Mouse (Mus musculus) liver, embryonic 11.5 days (tissue): ENCODE data around the gene Stard10. TPM values are rescaled to one million over a fixed set of nuclear protein-coding genes. Genes with fewer than 3 reads are reported as not detected.
A peak's percentile ranks its signal among the peaks of the same experiment; 100 is the strongest.

Experiments used
- ATAC-seq: fragments of 200-750 bp; cut with Nextera tagmentation; replicated peaks from 2 replicates; pipeline ENCODE4 v1.8.0; 2017; ENCODE audit warnings: moderate number of reproducible peaks, mild to moderate bottlenecking, moderate TSS enrichment, moderate library complexity; ENCODE audit not compliant: low FRiP score
- DNase-seq: peaks from one replicate; pipeline ENCODE4 v3.0.0-alpha.2; 2017; ENCODE audit warnings: low spot score
- H3K27ac ChIP-seq: fragments of 300-500 bp; sonication (generic); 2 replicates; pipeline ENCODE4 v1.5.1; 2014; ENCODE audit warnings: mild to moderate bottlenecking, low read depth, low read length, control low read depth
- H3K27me3 ChIP-seq: fragments of 300-500 bp; sonication (generic); replicated peaks from 2 replicates; pipeline ENCODE4 v1.6.1; 2014; ENCODE audit warnings: low read length, mixed read lengths; ENCODE audit not compliant: control insufficient read depth, insufficient read depth
- H3K36me3 ChIP-seq: fragments of 300-500 bp; sonication (generic); 2 replicates; pipeline ENCODE4 v1.6.1; 2014; ENCODE audit warnings: mild to moderate bottlenecking, low read length, moderate library complexity, mixed read lengths; ENCODE audit not compliant: control insufficient read depth, insufficient read depth
- H3K4me1 ChIP-seq: fragments of 300-500 bp; sonication (generic); replicated peaks from 2 replicates; pipeline ENCODE4 v1.6.1; 2014; ENCODE audit warnings: low read length, mixed read lengths; ENCODE audit not compliant: control insufficient read depth, insufficient read depth
- H3K4me2 ChIP-seq: fragments of 300-500 bp; sonication (generic); 2 replicates; pipeline ENCODE4 v1.6.1; 2014; ENCODE audit warnings: mild to moderate bottlenecking, control low read depth, moderate library complexity
- H3K4me3 ChIP-seq: fragments of 300-500 bp; sonication (generic); 2 replicates; pipeline ENCODE4 v1.5.1; 2014; ENCODE audit warnings: low read depth, low read length, control low read depth
- H3K9ac ChIP-seq: fragments of 300-500 bp; sonication (generic); 2 replicates; pipeline ENCODE4 v1.6.1; 2014; ENCODE audit warnings: low read depth, low read length, control low read depth
- H3K9me3 ChIP-seq: fragments of 300-500 bp; sonication (generic); 2 replicates; pipeline ENCODE4 v1.6.1; 2016; ENCODE audit warnings: low read length, inconsistent platforms, mixed read lengths; ENCODE audit not compliant: control insufficient read depth
- WGBS: fragments of 180-500 bp; shearing (Covaris S2); extraction: QIAGEN DNeasy Blood & Tissue Kit; methylation state at CpG from one replicate; pipeline ENCODE4 v1.1.7; 2014; 5-methylcytosine and 5-hydroxymethylcytosine counted together
- polyA plus RNA-seq: library from polyadenylated mRNA; unstranded; fragments of >200 nt; fragmentation: Nextera tagmentation; extraction: Ambion mirVana; gene quantifications from 2 replicates; pipeline ENCODE4 v1.2.1, GENCODE M21; 2014

Gene Stard10
- polyA plus RNA-seq, 1 experiment from 2014 or later, result 93.9 TPM

DNA sequence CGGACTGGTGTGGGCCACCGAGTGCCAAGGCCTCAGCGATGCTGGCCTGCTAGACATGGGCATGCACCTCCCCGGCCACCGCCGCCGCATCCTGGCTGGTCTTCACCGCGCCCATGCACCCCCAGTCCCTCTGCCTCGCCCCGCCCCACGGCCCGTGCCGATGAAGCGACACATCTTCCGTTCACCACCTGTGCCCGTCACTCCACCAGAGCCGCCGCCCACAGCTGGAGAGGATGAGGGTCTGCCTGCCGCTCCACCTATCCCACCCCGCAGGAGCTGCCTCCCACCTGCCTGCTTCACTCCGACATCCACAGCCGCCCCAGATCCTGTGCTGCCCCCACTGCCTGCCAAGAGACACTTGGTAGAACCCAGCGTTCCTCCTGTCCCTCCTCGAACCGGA lies 56.2 kb downstream of the Stard10 start:
- H3K27ac ChIP-seq, result no peak overlapping the region
- H3K9ac ChIP-seq, result no peak overlapping the region
- ATAC-seq (no peak), DNase-seq (no peak)
- WGBS, result 73% methylated on average over 26 of the region's 26 CpGs
- H3K4me1 ChIP-seq, result peaks cover 1% of the 10 kb centered on the region; the same call in 1 of the 2 replicates
- H3K4me2 ChIP-seq, result no peak overlapping the region
- no peaks in the 10 kb centered on the region for H3K36me3 ChIP-seq
- H3K9me3 ChIP-seq, result no peaks in the 10 kb centered on the region
- H3K4me3 ChIP-seq, result no peak overlapping the region
- H3K27me3 ChIP-seq, result no peaks in the 10 kb centered on the region

GRCm38 (mm10) chr7:101374155-101374554 lies 57.3 kb downstream of the Stard10 start:
- H3K27me3 ChIP-seq, result no peaks in the 10 kb centered on the region
- DNase-seq, result no peak

DNA sequence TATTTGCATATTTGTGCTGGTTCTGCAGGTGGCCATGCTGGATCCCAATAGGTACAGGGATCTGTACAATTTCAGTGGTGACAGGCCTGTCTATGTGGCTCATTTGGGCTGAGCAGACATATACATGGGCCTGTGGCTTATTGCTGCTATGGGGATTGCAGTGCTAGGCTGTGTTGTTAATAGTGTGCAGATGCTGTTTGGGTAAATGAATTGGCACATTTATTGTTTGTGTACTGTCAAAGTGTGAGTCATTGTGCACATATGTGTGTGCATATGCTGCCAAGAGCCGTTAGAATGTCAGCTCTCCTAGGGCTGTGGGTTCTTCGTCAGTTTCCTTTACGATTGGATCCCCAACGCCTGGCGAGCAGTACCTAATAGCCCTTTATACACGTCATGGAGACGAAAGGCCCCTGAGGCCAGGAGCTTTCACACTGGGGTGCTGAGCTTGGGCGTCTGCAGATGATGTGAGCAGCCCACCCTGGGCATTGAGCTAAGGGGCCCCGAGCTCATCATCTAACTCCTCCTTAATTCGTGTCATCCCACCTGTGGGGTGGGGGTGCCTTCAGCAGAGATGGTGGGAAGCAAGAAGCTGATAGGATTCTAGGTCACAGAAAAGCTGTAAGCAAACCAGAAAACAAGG lies 59.9 kb downstream of the Stard10 start:
- Histone ChIP-seq H3K4me1 (peaks cover 13% of the 10 kb centered on the region), H3K9ac (no peak overlapping the region; the same call in 1 of the 2 replicates), H3K9me3 (no peaks in the 10 kb centered on the region), H3K27me3 (no peaks in the 10 kb centered on the region), H3K4me2 (no peak overlapping the region), H3K36me3 (no peaks in the 10 kb centered on the region), H3K4me3 (no peak overlapping the region), H3K27ac (no peak overlapping the region)
- WGBS, result 84% methylated on average over 10 of the region's 10 CpGs
- DNase-seq (no peak), ATAC-seq (no peak)

More at GRCm38 (mm10) chr7:101374155-101374554, 57.3 kb downstream of the Stard10 start:
- no peak overlapping the region for H3K4me3 ChIP-seq
- no peak overlapping the region for H3K4me2 ChIP-seq
- H3K4me1 ChIP-seq, result peaks cover 8% of the 10 kb centered on the region
- no peak overlapping the region for H3K27ac ChIP-seq
- H3K9me3 ChIP-seq, result no peaks in the 10 kb centered on the region
- no peak overlapping the region for H3K9ac ChIP-seq
- no peak for ATAC-seq
- H3K36me3 ChIP-seq, result no peaks in the 10 kb centered on the region

- Histone ChIP-seq H3K4me2 (peak overlapping the region; percentile 51), H3K27me3 (no peaks in the 10 kb centered on the region), H3K4me3 (peak overlapping the region; percentile 10; the same call in 1 of the 2 replicates), H3K36me3 (no peaks in the 10 kb centered on the region), H3K27ac (peak overlapping the region; percentile 64), H3K9ac (peak overlapping the region; percentile 37), H3K9me3 (no peaks in the 10 kb centered on the region), H3K4me1 (peaks cover 13% of the 10 kb centered on the region)
- ATAC-seq (peak; percentile 78), DNase-seq (peak; percentile 64)
- WGBS, result 25% methylated on average over 7 of the region's 7 CpGs
Observed at GRCm38 (mm10) chr7:101377741-101378262, 60.9 kb downstream of the Stard10 start.

DNA sequence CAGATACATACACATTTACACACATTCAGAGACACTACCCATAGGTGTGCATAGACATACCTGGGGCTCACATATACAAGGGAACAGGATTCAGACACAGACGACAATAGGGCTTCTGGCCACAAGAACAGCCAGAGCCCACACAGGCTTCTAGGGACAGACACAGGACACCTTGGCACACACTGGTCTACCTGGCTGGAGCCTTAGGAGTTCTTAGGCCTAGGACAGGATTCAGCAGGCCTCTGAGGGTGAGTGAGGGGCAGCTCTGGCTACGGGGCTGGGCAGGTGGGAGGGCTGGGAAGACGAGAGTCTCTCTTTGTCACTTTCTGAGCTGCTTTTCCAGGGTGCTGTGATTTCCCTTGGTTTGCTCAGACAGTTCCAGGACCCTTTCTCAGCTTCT lies 61.4 kb downstream of the Stard10 start:
- Histone ChIP-seq H3K36me3 (no peaks in the 10 kb centered on the region), H3K4me3 (peak overlapping the region; percentile 10; the same call in 1 of the 2 replicates), H3K4me2 (peak overlapping the region; percentile 51), H3K9me3 (no peaks in the 10 kb centered on the region), H3K27ac (peak overlapping the region; percentile 64), H3K9ac (peak overlapping the region; percentile 37; the same call in 1 of the 2 replicates), H3K27me3 (no peaks in the 10 kb centered on the region), H3K4me1 (peaks cover 16% of the 10 kb centered on the region)
- WGBS, result 60% methylated on average over 3 of the region's 3 CpGs
- no peak; the same call in 1 of the 2 replicates for ATAC-seq
- no peak for DNase-seq

DNA sequence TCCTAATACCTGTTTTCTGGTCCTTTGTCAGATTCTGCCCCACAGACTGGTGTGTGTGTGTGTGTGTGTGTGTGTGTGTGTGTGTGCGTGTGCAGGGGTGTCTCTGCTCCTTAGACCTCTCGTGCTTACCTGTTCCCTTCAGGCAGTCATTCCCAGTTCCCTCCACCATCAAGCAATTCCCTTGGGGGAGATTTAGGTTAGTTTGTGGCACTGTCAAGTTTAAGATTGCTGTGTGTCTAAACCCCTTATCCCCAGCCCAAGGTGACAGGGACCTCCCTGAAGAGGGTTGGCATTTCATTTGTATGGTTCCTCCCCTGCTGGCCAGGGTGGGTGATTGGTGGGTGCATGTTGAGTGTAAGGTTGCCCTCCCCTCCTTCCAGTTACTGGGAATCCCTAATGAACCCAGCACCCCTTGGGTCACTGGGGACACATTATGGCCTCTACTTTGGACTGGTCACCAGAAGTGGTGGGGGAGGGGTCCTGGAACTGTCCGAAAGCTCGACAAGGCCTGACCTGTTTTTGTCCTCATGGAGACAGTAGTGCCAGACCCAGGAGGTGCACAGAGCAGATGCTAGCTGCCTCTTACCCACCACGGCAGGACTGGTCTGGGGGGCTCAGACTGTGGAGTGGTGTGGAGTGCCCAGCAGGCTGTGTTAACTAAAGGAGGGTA lies 62.0 kb downstream of the Stard10 start:
- no peak overlapping the region for H3K4me3 ChIP-seq

DNA sequence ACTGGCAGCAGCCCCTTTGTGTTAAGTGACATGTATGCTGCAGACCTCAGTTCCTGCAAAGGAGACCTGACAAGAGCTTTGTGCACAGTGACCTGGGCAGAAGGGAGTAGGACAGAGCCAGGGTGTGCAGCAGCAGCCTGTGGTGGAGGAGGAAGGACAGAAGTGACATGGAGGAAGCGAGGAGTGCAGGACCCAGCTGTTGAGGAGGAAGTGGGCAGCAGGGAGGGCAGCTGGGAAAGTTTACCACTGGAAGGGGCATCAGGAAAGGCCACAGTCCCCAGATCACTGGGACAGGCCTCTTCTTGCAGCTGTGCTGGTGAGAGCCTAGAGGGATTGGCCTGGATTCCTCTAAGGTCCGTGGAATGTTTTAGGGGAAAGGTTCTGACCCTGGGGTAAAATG lies 62.8 kb downstream of the Stard10 start:
- no peak overlapping the region for H3K4me2 ChIP-seq
- H3K36me3 ChIP-seq, result no peaks in the 10 kb centered on the region
- DNase-seq (no peak), ATAC-seq (no peak)
- H3K4me3 ChIP-seq, result no peak overlapping the region
- no peaks in the 10 kb centered on the region for H3K9me3 ChIP-seq
- H3K4me1 ChIP-seq, result peaks cover 28% of the 10 kb centered on the region
- H3K27ac ChIP-seq, result peak overlapping the region; percentile 4; the same call in 1 of the 2 replicates
- 0 out of 2 replicates have a peak overlapping the region, but pooled peaks have one; percentile 2 for H3K9ac ChIP-seq
- no peaks in the 10 kb centered on the region for H3K27me3 ChIP-seq
- WGBS, result 58% methylated on average over 2 of the region's 2 CpGs

More for the DNA sequence above, 62.0 kb downstream of the Stard10 start:
- no peak for ATAC-seq
- DNase-seq, result no peak
- Histone ChIP-seq H3K27me3 (no peaks in the 10 kb centered on the region), H3K9ac (0 out of 2 replicates have a peak overlapping the region, but pooled peaks have one; percentile 28), H3K27ac (no peak overlapping the region), H3K4me1 (peaks cover 22% of the 10 kb centered on the region), H3K4me2 (peak overlapping the region; percentile 51), H3K9me3 (no peaks in the 10 kb centered on the region), H3K36me3 (no peaks in the 10 kb centered on the region)
- WGBS, result 65% methylated on average over 5 of the region's 5 CpGs

DNA sequence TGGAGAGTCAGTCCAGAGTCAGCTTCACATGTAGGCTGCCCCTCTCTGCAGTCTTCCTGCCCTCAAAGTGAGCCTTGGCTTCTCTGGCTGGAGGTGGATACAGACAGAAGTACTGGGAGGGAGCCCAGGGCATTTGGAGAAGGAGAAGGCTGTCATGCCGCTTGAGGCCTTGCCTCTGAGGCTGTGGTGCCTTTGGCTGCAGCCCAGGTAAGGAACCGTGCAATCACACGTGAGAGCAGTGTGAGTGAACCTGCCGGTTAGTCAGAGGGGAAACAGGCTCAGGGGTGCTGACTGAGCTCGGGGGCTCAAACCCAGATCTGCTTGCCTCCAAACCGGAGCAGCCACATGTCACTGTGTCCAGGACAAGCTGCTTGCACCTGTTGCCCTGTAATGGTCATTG lies 64.6 kb downstream of the Stard10 start:
- Histone ChIP-seq H3K9ac (no peak overlapping the region), H3K27ac (no peak overlapping the region), H3K4me2 (no peak overlapping the region), H3K4me1 (peaks cover 44% of the 10 kb centered on the region), H3K4me3 (no peak overlapping the region), H3K9me3 (no peaks in the 10 kb centered on the region), H3K36me3 (no peaks in the 10 kb centered on the region), H3K27me3 (no peaks in the 10 kb centered on the region)
- DNase-seq, result no peak
- 74% methylated on average over 6 of the region's 6 CpGs for WGBS
- ATAC-seq, result no peak
